ENCODE assay signal across 14 mouse cellular contexts in genomic region chr7:45598960-45599879, GRCm38 (mm10). TPM values are rescaled to one million over a fixed set of nuclear protein-coding genes. Genes with fewer than 3 reads are reported as not detected.
DNase-seq lines count a peak whose midpoint lies in the region; ATAC-seq lines count a peak whose summit lies in the region.
"Had no signal": no experiment of that assay in that cellular context is flagged by ENCODE, and none has a peak within 500 bp of the region (broad histone marks: within the 10 kb centered on the region; RNA-seq: fewer than 3 reads in every experiment).

No protein-coding gene starts in this region.

- no peaks in the 10 kb centered on the region for H3K27me3 ChIP-seq in heart, embryonic 11.5 days (ENCODE audit: control insufficient read depth, insufficient read depth, low read length)
- H3K27me3 ChIP-seq: lung, embryonic 15.5 days; Patski had no signal

- no peaks in the 10 kb centered on the region for H3K36me3 ChIP-seq in heart, embryonic 11.5 days (ENCODE audit: control insufficient read depth, insufficient read depth, low read length)
- H3K36me3 ChIP-seq: lung, embryonic 15.5 days had no signal

- H3K27ac ChIP-seq in heart, embryonic 11.5 days (ENCODE audit: low read depth, low read length) = no peak overlapping the region
- H3K27ac ChIP-seq: lung, embryonic 15.5 days had no signal

- no peaks in the 10 kb centered on the region for H3K9me3 ChIP-seq in heart, embryonic 11.5 days (replicated peaks; ENCODE audit: control insufficient read depth, low read length)
- H3K9me3 ChIP-seq: lung, embryonic 15.5 days had no signal

- no peak for DNase-seq in heart, adult 18-20 months
- peak; percentile 5 for DNase-seq in urinary bladder, postnatal 10 days (ENCODE audit: low spot score)
- no peak for DNase-seq in urinary bladder, postnatal 36 days (ENCODE audit: low spot score in 2 of 2)
- peak; percentile 88 for DNase-seq in testis, postnatal 14 days (ENCODE audit: low spot score)
- DNase-seq in cerebellum, postnatal 4 days (ENCODE audit: low spot score in 2 of 2) = no peak
- no peak for DNase-seq in natural killer cell, adult 2 months (ENCODE audit: low spot score in 2 of 2)
- DNase-seq in right cerebral cortex, postnatal 36 days (ENCODE audit: low spot score in 2 of 2) = no peak
- DNase-seq: adrenal gland, adult 8-10 months; cerebellum, postnatal 10 days had no signal

- peaks cover 14% of the 10 kb centered on the region for H3K4me1 ChIP-seq in heart, embryonic 11.5 days (ENCODE audit: control insufficient read depth, insufficient read depth, low read length)
- H3K4me1 ChIP-seq: lung, embryonic 15.5 days had no signal

- 36% methylated on average over 18 of the region's 18 CpGs for WGBS in heart, embryonic 11.5 days (ENCODE audit: insufficient replicate concordance)

- ATAC-seq in heart, embryonic 11.5 days (replicated peaks; ENCODE audit: insufficient number of reproducible peaks, low FRiP score, low TSS enrichment) = 0 out of 2 replicates have a peak, but pooled peaks have one; percentile 39
- ATAC-seq: forebrain, embryonic 16.5 days; Patski had no signal

- no peak overlapping the region for H3K9ac ChIP-seq in heart, embryonic 11.5 days (ENCODE audit: low read depth, low read length)
- H3K9ac ChIP-seq: lung, embryonic 15.5 days had no signal

- no peak overlapping the region; the same call in 1 of the 2 replicates for H3K4me3 ChIP-seq in heart, embryonic 11.5 days (ENCODE audit: low read depth, low read length)
- H3K4me3 ChIP-seq: lung, embryonic 15.5 days had no signal

- peak overlapping the region; percentile 38 for H3K4me2 ChIP-seq in heart, embryonic 11.5 days
- H3K4me2 ChIP-seq: lung, embryonic 15.5 days had no signal

RNA-seq across cellular contexts. Expression of gene Fgf21, which starts 16.1 kb away (rescaled TPM):
- polyA plus RNA-seq in heart, embryonic 11.5 days (2014; fragmentation: Nextera tagmentation; extraction: Ambion mirVana) = not detected in 2 replicates
- total RNA-seq in heart, adult 18-20 months (2021) = not detected
- total RNA-seq: adrenal gland, adult 8-10 months; left cerebral cortex, postnatal 10 days had no signal
- polyA plus RNA-seq: forebrain, embryonic 16.5 days had no signal

RNA-seq across cellular contexts. Expression of gene Fut1, which starts 17.9 kb away (rescaled TPM):
- not detected in 2 replicates for polyA plus RNA-seq in heart, embryonic 11.5 days (2014; fragmentation: Nextera tagmentation; extraction: Ambion mirVana)
- total RNA-seq in heart, adult 18-20 months (2021) = not detected
- total RNA-seq: adrenal gland, adult 8-10 months had no signal
- polyA plus RNA-seq: forebrain, embryonic 16.5 days had no signal

RNA-seq across cellular contexts. Expression of gene Izumo1, which starts 22.4 kb away (rescaled TPM):
- polyA plus RNA-seq in heart, embryonic 11.5 days (2014; fragmentation: Nextera tagmentation; extraction: Ambion mirVana) = 0.34 and 0.35 TPM in 2 replicates
- total RNA-seq in heart, adult 18-20 months (2021) = under 1 TPM; 0.17 to 0.26 TPM
- total RNA-seq: left cerebral cortex, postnatal 10 days had no signal
- polyA plus RNA-seq: forebrain, embryonic 16.5 days had no signal

RNA-seq across cellular contexts. Expression of gene Rasip1, which starts 28.1 kb away (rescaled TPM):
- 13.9 and 14.5 TPM in 2 replicates for polyA plus RNA-seq in heart, embryonic 11.5 days (2014; fragmentation: Nextera tagmentation; extraction: Ambion mirVana)
- 10 to 100 TPM; 21.6 to 26.8 TPM for total RNA-seq in heart, adult 18-20 months (2021)

RNA-seq across cellular contexts. Expression of gene Bcat2, which starts 29.3 kb away (rescaled TPM):
- polyA plus RNA-seq in heart, embryonic 11.5 days (2014; fragmentation: Nextera tagmentation; extraction: Ambion mirVana) = 69.1 and 73.2 TPM in 2 replicates
- total RNA-seq in heart, adult 18-20 months (2021) = 100 to 1,000 TPM; 225 to 264 TPM

Comparison
In these comparisons a context has a peak if more than half of its experiments do, and no peak if none do; other contexts are left out.
1. DNase-seq: peak in urinary bladder, postnatal 10 days (single experiment) and testis, postnatal 14 days (single experiment); none in heart, adult 18-20 months (0 of 2), urinary bladder, postnatal 36 days (0 of 2), cerebellum, postnatal 4 days (0 of 2), natural killer cell, adult 2 months (0 of 2) and right cerebral cortex, postnatal 36 days (0 of 2).